Mouse (Mus musculus) testis, adult 2 months (tissue): Measurements from ENCODE around the gene Prkn.

Source experiments
- CTCF ChIP-seq: fragments of 200-500 bp; IDR thresholded peaks from 2 replicates; pipeline ENCODE4 v1.5.1; 2012; ENCODE audit warnings: low read depth, mild to moderate bottlenecking, inconsistent platforms, low read length, moderate library complexity; ENCODE audit not compliant: control insufficient read depth, insufficient read depth, insufficient replicate concordance
- POLR2A ChIP-seq: fragments of 200-500 bp; IDR thresholded peaks from 2 replicates; pipeline ENCODE4 v1.6.1; 2012; ENCODE audit warnings: low read depth, mild to moderate bottlenecking, inconsistent platforms, low read length, moderate library complexity; ENCODE audit not compliant: control insufficient read depth

GRCm38 (mm10) chr17:11618886-11619590 lies 778.9 kb downstream of the Prkn start:
- TF ChIP-seq CTCF (no peak), POLR2A (no peak)
